Mouse (Mus musculus): ENCODE results near the gene S100a9. TPM values are rescaled to one million over a fixed set of nuclear protein-coding genes. Genes with fewer than 3 reads are reported as not detected.

Gene S100a9
- polyA plus RNA-seq, 1 experiment from 2014 or later: 65.4 TPM

- ATAC-seq (ENCODE audit: low FRiP score, low TSS enrichment) (no peak), DNase-seq (ENCODE audit: low spot score) (no peak)
- no peaks in the 10 kb centered on the region for H3K9me3 ChIP-seq (ENCODE audit: control insufficient read depth, low read length)
- H3K27me3 ChIP-seq (ENCODE audit: control insufficient read depth, insufficient read depth, low read length): no peaks in the 10 kb centered on the region
- TF ChIP-seq EP300 (optimal IDR thresholded peaks at IDR 0.05): no peak
- no peak for TF ChIP-seq CTCF (IDR thresholded peaks at IDR 0.05; ENCODE audit: low read depth)
- no peak overlapping the region for H3K4me3 ChIP-seq (ENCODE audit: low read depth, low read length)
- no peaks in the 10 kb centered on the region for H3K4me1 ChIP-seq (replicated peaks; ENCODE audit: control insufficient read depth, insufficient read depth)
- H3K36me3 ChIP-seq (ENCODE audit: control insufficient read depth, insufficient read depth, low read length): no peaks in the 10 kb centered on the region
- no peak overlapping the region for H3K27ac ChIP-seq (replicated peaks)
- no peak overlapping the region for H3K9ac ChIP-seq (ENCODE audit: low read length)
- no peak overlapping the region for H3K4me2 ChIP-seq (replicated peaks; ENCODE audit: low read depth)
- whole genome bisulfite sequencing: 81% methylated on average over 2 of the region's 2 CpGs
Observed at GRCm38 (mm10) chr3:90693496-90693895, 2.0 kb downstream of the S100a9 start.

GRCm38 (mm10) chr3:90686835-90687234, 8.7 kb downstream of the S100a9 start:
- Histone ChIP-seq H3K4me1 (replicated peaks; ENCODE audit: control insufficient read depth, insufficient read depth) (no peaks in the 10 kb centered on the region), H3K4me3 (ENCODE audit: low read depth, low read length) (no peak overlapping the region)
- 69% methylated on average over 2 of the region's 2 CpGs for WGBS

GRCm38 (mm10) chr3:90683929-90684328, 11.6 kb downstream of the S100a9 start:
- Histone ChIP-seq H3K4me2 (replicated peaks; ENCODE audit: low read depth) (no peak overlapping the region), H3K27ac (replicated peaks) (no peak overlapping the region), H3K27me3 (ENCODE audit: control insufficient read depth, insufficient read depth, low read length) (no peaks in the 10 kb centered on the region), H3K4me1 (replicated peaks; ENCODE audit: control insufficient read depth, insufficient read depth) (no peaks in the 10 kb centered on the region), H3K4me3 (ENCODE audit: low read depth, low read length) (no peak overlapping the region), H3K9ac (ENCODE audit: low read length) (no peak overlapping the region), H3K9me3 (ENCODE audit: control insufficient read depth, low read length) (no peaks in the 10 kb centered on the region), H3K36me3 (ENCODE audit: control insufficient read depth, insufficient read depth, low read length) (no peaks in the 10 kb centered on the region)
- ATAC-seq (ENCODE audit: low FRiP score, low TSS enrichment) (no peak), DNase-seq (ENCODE audit: low spot score) (no peak)
- TF ChIP-seq CTCF (IDR thresholded peaks at IDR 0.05; ENCODE audit: low read depth): no peak
- no peak for TF ChIP-seq EP300 (optimal IDR thresholded peaks at IDR 0.05)
- 92% methylated on average over 3 of the region's 3 CpGs for WGBS

More at GRCm38 (mm10) chr3:90686835-90687234, 8.7 kb downstream of the S100a9 start:
- Histone ChIP-seq H3K4me2 (replicated peaks; ENCODE audit: low read depth) (no peak overlapping the region), H3K27me3 (ENCODE audit: control insufficient read depth, insufficient read depth, low read length) (no peaks in the 10 kb centered on the region), H3K36me3 (ENCODE audit: control insufficient read depth, insufficient read depth, low read length) (no peaks in the 10 kb centered on the region), H3K9me3 (ENCODE audit: control insufficient read depth, low read length) (no peaks in the 10 kb centered on the region), H3K9ac (ENCODE audit: low read length) (no peak overlapping the region), H3K27ac (replicated peaks) (no peak overlapping the region)
- no peak for ATAC-seq (ENCODE audit: low FRiP score, low TSS enrichment)
- TF ChIP-seq EP300 (optimal IDR thresholded peaks at IDR 0.05) (no peak), CTCF (IDR thresholded peaks at IDR 0.05; ENCODE audit: low read depth) (no peak)
- no peak for DNase-seq (ENCODE audit: low spot score)

GRCm38 (mm10) chr3:90678656-90679055, 16.9 kb downstream of the S100a9 start:
- 56% methylated on average over 3 of the region's 3 CpGs for WGBS
- no peak overlapping the region for H3K4me3 ChIP-seq (ENCODE audit: low read depth, low read length)

GRCm38 (mm10) chr3:90668846-90669245, 26.7 kb downstream of the S100a9 start, which contains the start of gene S100a8:
Gene S100a8 (plus strand): TSS chr3:90668978.
- no peak within 1 kb of the TSS for H3K27ac ChIP-seq (replicated peaks)
- no peaks in the 10 kb centered on the region for H3K9me3 ChIP-seq (ENCODE audit: control insufficient read depth, low read length)
- DNase-seq (ENCODE audit: low spot score) (no peak), ATAC-seq (ENCODE audit: low FRiP score, low TSS enrichment) (no peak)
- H3K4me3 ChIP-seq (ENCODE audit: low read depth, low read length): no peak within 1 kb of the TSS
- no peaks in the 10 kb centered on the region for H3K36me3 ChIP-seq (ENCODE audit: control insufficient read depth, insufficient read depth, low read length)
- H3K4me2 ChIP-seq (replicated peaks; ENCODE audit: low read depth): no peak within 1 kb of the TSS
- H3K27me3 ChIP-seq (ENCODE audit: control insufficient read depth, insufficient read depth, low read length): no peaks in the 10 kb centered on the region
- WGBS: 58% methylated on average over 8 of the region's 8 CpGs
- TF ChIP-seq CTCF (IDR thresholded peaks at IDR 0.05; ENCODE audit: low read depth) (no peak), EP300 (optimal IDR thresholded peaks at IDR 0.05) (no peak)
- H3K4me1 ChIP-seq (replicated peaks; ENCODE audit: control insufficient read depth, insufficient read depth): no peaks in the 10 kb centered on the region
- H3K9ac ChIP-seq (ENCODE audit: low read length): no peak within 1 kb of the TSS

More at GRCm38 (mm10) chr3:90678656-90679055, 16.9 kb downstream of the S100a9 start:
- no peak for TF ChIP-seq EP300 (optimal IDR thresholded peaks at IDR 0.05)
- TF ChIP-seq CTCF (IDR thresholded peaks at IDR 0.05; ENCODE audit: low read depth): no peak
- Histone ChIP-seq H3K36me3 (ENCODE audit: control insufficient read depth, insufficient read depth, low read length) (no peaks in the 10 kb centered on the region), H3K27me3 (ENCODE audit: control insufficient read depth, insufficient read depth, low read length) (no peaks in the 10 kb centered on the region), H3K9me3 (ENCODE audit: control insufficient read depth, low read length) (no peaks in the 10 kb centered on the region), H3K9ac (ENCODE audit: low read length) (no peak overlapping the region), H3K4me2 (replicated peaks; ENCODE audit: low read depth) (no peak overlapping the region), H3K4me1 (replicated peaks; ENCODE audit: control insufficient read depth, insufficient read depth) (no peaks in the 10 kb centered on the region), H3K27ac (replicated peaks) (no peak overlapping the region)
- DNase-seq (ENCODE audit: low spot score) (no peak), ATAC-seq (ENCODE audit: low FRiP score, low TSS enrichment) (no peak)

GRCm38 (mm10) chr3:90664219-90664618, 31.3 kb downstream of the S100a9 start:
- Histone ChIP-seq H3K4me1 (replicated peaks; ENCODE audit: control insufficient read depth, insufficient read depth) (no peaks in the 10 kb centered on the region), H3K27me3 (ENCODE audit: control insufficient read depth, insufficient read depth, low read length) (no peaks in the 10 kb centered on the region), H3K27ac (replicated peaks) (no peak overlapping the region), H3K4me3 (ENCODE audit: low read depth, low read length) (no peak overlapping the region), H3K9ac (ENCODE audit: low read length) (no peak overlapping the region), H3K9me3 (ENCODE audit: control insufficient read depth, low read length) (no peaks in the 10 kb centered on the region), H3K36me3 (ENCODE audit: control insufficient read depth, insufficient read depth, low read length) (no peaks in the 10 kb centered on the region), H3K4me2 (replicated peaks; ENCODE audit: low read depth) (no peak overlapping the region)
- WGBS: 77% methylated on average over 2 of the region's 2 CpGs
- ATAC-seq (ENCODE audit: low FRiP score, low TSS enrichment) (no peak), DNase-seq (ENCODE audit: low spot score) (no peak)
- no peak for TF ChIP-seq EP300 (optimal IDR thresholded peaks at IDR 0.05)
- peak; percentile 73 for TF ChIP-seq CTCF (IDR thresholded peaks at IDR 0.05; ENCODE audit: low read depth)
